Mouse (Mus musculus) intestine, postnatal 0 days (tissue): ENCODE measurements around the gene Unc80. TPM values are rescaled to one million over a fixed set of nuclear protein-coding genes. Genes with fewer than 3 reads are reported as not detected.

ENCODE experiments used
- ATAC-seq: fragments of 200-750 bp; cut with Nextera tagmentation; 2 replicates; pipeline ENCODE4 v1.8.0; 2017; ENCODE audit warnings: mild to moderate bottlenecking, moderate TSS enrichment, moderate library complexity
- H3K27ac ChIP-seq: fragments of 300-500 bp; sonication (generic); 2 replicates; pipeline ENCODE4 v1.5.1; 2014; ENCODE audit warnings: mild to moderate bottlenecking, low read depth, low read length, moderate library complexity
- H3K27me3 ChIP-seq: fragments of 300-500 bp; sonication (generic); replicated peaks from 2 replicates; pipeline ENCODE4 v1.6.1; 2014; ENCODE audit warnings: low read length, mixed read lengths; ENCODE audit not compliant: control insufficient read depth, insufficient read depth
- H3K36me3 ChIP-seq: fragments of 300-500 bp; sonication (generic); 2 replicates; pipeline ENCODE4 v1.6.1; 2014; ENCODE audit warnings: mild to moderate bottlenecking, moderate library complexity; ENCODE audit not compliant: control insufficient read depth, insufficient read depth
- H3K4me1 ChIP-seq: fragments of 300-500 bp; sonication (generic); replicated peaks from 2 replicates; pipeline ENCODE4 v1.6.1; 2014; ENCODE audit warnings: antibody characterized with exemption, low read length, mixed read lengths; ENCODE audit not compliant: control insufficient read depth, insufficient read depth
- H3K4me2 ChIP-seq: fragments of 300-500 bp; sonication (generic); replicated peaks from 2 replicates; pipeline ENCODE4 v1.6.1; 2014; ENCODE audit warnings: low read depth, mild to moderate bottlenecking, moderate library complexity
- H3K4me3 ChIP-seq: fragments of 300-500 bp; sonication (generic); 2 replicates; pipeline ENCODE4 v1.5.1; 2014; ENCODE audit warnings: low read depth, low read length
- H3K9ac ChIP-seq: fragments of 300-500 bp; sonication (generic); 2 replicates; pipeline ENCODE4 v1.6.1; 2014; ENCODE audit warnings: mild to moderate bottlenecking, low read depth, low read length
- H3K9me3 ChIP-seq: fragments of 300-500 bp; sonication (generic); 2 replicates; pipeline ENCODE4 v1.6.1; 2016; ENCODE audit warnings: mixed run types; ENCODE audit not compliant: control insufficient read depth
- CTCF ChIP-seq: sonication (generic); IDR thresholded peaks from 2 replicates; pipeline ENCODE4 v1.5.1; 2016; ENCODE audit warnings: low read depth, mild to moderate bottlenecking, control low read depth, antibody characterized with exemption, moderate library complexity
- WGBS: fragments of 180-500 bp; shearing (Covaris S2); extraction: QIAGEN DNeasy Blood & Tissue Kit; methylation state at CpG from one replicate; pipeline ENCODE4 v1.1.7; 2014; 5-methylcytosine and 5-hydroxymethylcytosine counted together
- polyA plus RNA-seq: library from polyadenylated mRNA; unstranded; fragments of >200 nt; fragmentation: Nextera tagmentation; extraction: Ambion mirVana; gene quantifications from 2 replicates; pipeline ENCODE4 v1.2.1, GENCODE M21; 2015

The Unc80 gene
- polyA plus RNA-seq, 1 experiment from 2014 or later, result 0.39 TPM

- Histone ChIP-seq H3K36me3 (no peaks in the 10 kb centered on the region), H3K9ac (no peak overlapping the region), H3K4me3 (no peak overlapping the region), H3K4me1 (no peaks in the 10 kb centered on the region), H3K27me3 (no peaks in the 10 kb centered on the region), H3K27ac (no peak overlapping the region), H3K9me3 (0 out of 2 replicates have a peak, but pooled peaks cover 2% of the 10 kb centered on the region), H3K4me2 (no peak overlapping the region)
- ATAC-seq, result no peak
- TF ChIP-seq CTCF, result no peak
- 92% methylated on average over 13 of the region's 13 CpGs for WGBS
These were observed 101.6 kb downstream of the Unc80 start for GRCm38 (mm10) chr1:66569736-66570135.

- Histone ChIP-seq H3K27ac (no peak overlapping the region), H3K9ac (no peak overlapping the region), H3K27me3 (no peaks in the 10 kb centered on the region), H3K9me3 (no peaks in the 10 kb centered on the region), H3K4me2 (no peak overlapping the region), H3K36me3 (no peaks in the 10 kb centered on the region), H3K4me1 (no peaks in the 10 kb centered on the region), H3K4me3 (no peak overlapping the region)
- ATAC-seq, result no peak
- TF ChIP-seq CTCF, result no peak
These were observed 129.1 kb downstream of the Unc80 start for GRCm38 (mm10) chr1:66597163-66597788.

- no peaks in the 10 kb centered on the region for H3K4me1 ChIP-seq
- H3K36me3 ChIP-seq, result no peaks in the 10 kb centered on the region
- H3K9me3 ChIP-seq, result no peaks in the 10 kb centered on the region
- H3K27ac ChIP-seq, result no peak overlapping the region
- WGBS, result 86% methylated on average over 4 of the region's 4 CpGs
- no peak overlapping the region for H3K9ac ChIP-seq
- no peak overlapping the region for H3K4me3 ChIP-seq
- H3K27me3 ChIP-seq, result no peaks in the 10 kb centered on the region
- no peak for TF ChIP-seq CTCF
- no peak for ATAC-seq
- H3K4me2 ChIP-seq, result no peak overlapping the region
These were observed 140.1 kb downstream of the Unc80 start for GRCm38 (mm10) chr1:66608304-66608703.

- Histone ChIP-seq H3K9ac (no peak overlapping the region), H3K4me3 (no peak overlapping the region), H3K4me2 (no peak overlapping the region), H3K9me3 (no peaks in the 10 kb centered on the region), H3K27me3 (no peaks in the 10 kb centered on the region), H3K27ac (no peak overlapping the region), H3K4me1 (no peaks in the 10 kb centered on the region), H3K36me3 (no peaks in the 10 kb centered on the region)
- TF ChIP-seq CTCF, result no peak
- 39% methylated on average over 2 of the region's 2 CpGs for WGBS
- ATAC-seq, result no peak
These were observed 149.0 kb downstream of the Unc80 start for GRCm38 (mm10) chr1:66617188-66617587.

- no peak for ATAC-seq
- H3K9ac ChIP-seq, result no peak overlapping the region
- H3K27me3 ChIP-seq, result no peaks in the 10 kb centered on the region
- no peaks in the 10 kb centered on the region for H3K36me3 ChIP-seq
- 56% methylated on average over 2 of the region's 2 CpGs for WGBS
- H3K9me3 ChIP-seq, result no peaks in the 10 kb centered on the region
- H3K4me2 ChIP-seq, result no peak overlapping the region
- H3K4me3 ChIP-seq, result no peak overlapping the region
- no peak for TF ChIP-seq CTCF
- H3K27ac ChIP-seq, result no peak overlapping the region
- no peaks in the 10 kb centered on the region for H3K4me1 ChIP-seq
These were observed 170.0 kb downstream of the Unc80 start for GRCm38 (mm10) chr1:66638177-66638576.

DNA sequence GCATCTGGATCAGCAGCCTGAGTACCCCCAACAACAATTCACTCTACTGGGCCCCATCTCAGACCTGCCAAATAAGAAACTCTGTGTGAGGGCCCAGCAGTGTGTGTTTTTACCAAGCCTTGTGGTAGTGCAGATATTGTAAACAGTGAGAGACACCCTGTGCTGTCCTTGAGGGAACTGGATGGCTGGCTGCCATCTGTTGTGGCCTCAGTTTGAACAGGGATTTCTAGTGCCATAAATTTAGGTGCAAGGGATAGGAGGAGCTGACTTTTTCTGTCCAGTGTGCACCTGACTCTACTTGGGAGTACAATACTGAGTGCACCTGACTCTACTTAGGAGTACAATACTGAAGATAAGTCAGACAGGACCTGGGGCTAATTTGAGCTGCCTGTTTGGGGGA is 178.7 kb downstream of the Unc80 start:
- H3K27ac ChIP-seq, result no peak overlapping the region
- H3K9ac ChIP-seq, result no peak overlapping the region
- H3K4me3 ChIP-seq, result no peak overlapping the region
- H3K4me1 ChIP-seq, result no peaks in the 10 kb centered on the region
- H3K4me2 ChIP-seq, result no peak overlapping the region
- no peaks in the 10 kb centered on the region for H3K27me3 ChIP-seq
- TF ChIP-seq CTCF, result no peak
- no peaks in the 10 kb centered on the region for H3K36me3 ChIP-seq
- no peak for ATAC-seq
- no peaks in the 10 kb centered on the region for H3K9me3 ChIP-seq

GRCm38 (mm10) chr1:66649568-66649967 is 181.4 kb downstream of the Unc80 start:
- H3K27ac ChIP-seq, result no peak overlapping the region
- no peak overlapping the region for H3K4me2 ChIP-seq
- no peaks in the 10 kb centered on the region for H3K9me3 ChIP-seq
- no peaks in the 10 kb centered on the region for H3K4me1 ChIP-seq
- H3K36me3 ChIP-seq, result no peaks in the 10 kb centered on the region
- 75% methylated on average over 6 of the region's 6 CpGs for WGBS
- H3K27me3 ChIP-seq, result no peaks in the 10 kb centered on the region
- no peak for TF ChIP-seq CTCF
- no peak for ATAC-seq
- H3K9ac ChIP-seq, result no peak overlapping the region
- no peak overlapping the region for H3K4me3 ChIP-seq
